Mouse (Mus musculus): ENCODE results near the gene Ldlrad1. TPM values are rescaled to one million over a fixed set of nuclear protein-coding genes. Genes with fewer than 3 reads are reported as not detected.

Gene Ldlrad1
- polyA plus RNA-seq, 1 experiment = not detected

Other genes with a start within 250 kb of the Ldlrad1 start
- 104 and 107 TPM in 2 replicates for gene Mrpl37, start 142.3 kb upstream of the Ldlrad1 start, polyA plus RNA-seq (2012; ENCODE audit: insufficient read depth, insufficient read length, missing spikeins)
- 5.2 and 12.3 TPM in 2 replicates for gene Cyb5rl, start 142.2 kb upstream of the Ldlrad1 start, polyA plus RNA-seq (2012; ENCODE audit: insufficient read depth, insufficient read length, missing spikeins)
- not detected in 2 replicates for gene Cdcp2, start 112.3 kb upstream of the Ldlrad1 start, polyA plus RNA-seq (2012; ENCODE audit: insufficient read depth, insufficient read length, missing spikeins)
- gene Tmem59, start 30.8 kb upstream of the Ldlrad1 start, polyA plus RNA-seq (2012; ENCODE audit: insufficient read depth, insufficient read length, missing spikeins) = 210 and 225 TPM in 2 replicates
- gene Tceanc2, start 30.1 kb upstream of the Ldlrad1 start, polyA plus RNA-seq (2012; ENCODE audit: insufficient read depth, insufficient read length, missing spikeins) = 15.9 and 18.4 TPM in 2 replicates
- gene Lrrc42, start 44.4 kb downstream of the Ldlrad1 start, polyA plus RNA-seq (2012; ENCODE audit: insufficient read depth, insufficient read length, missing spikeins) = 6.9 and 9.2 TPM in 2 replicates
- 30.9 and 58.4 TPM in 2 replicates for gene Hspb11, start 44.4 kb downstream of the Ldlrad1 start, polyA plus RNA-seq (2012; ENCODE audit: insufficient read depth, insufficient read length, missing spikeins)
- gene Dio1, start 98.0 kb downstream of the Ldlrad1 start, polyA plus RNA-seq (2012; ENCODE audit: insufficient read depth, insufficient read length, missing spikeins) = not detected in 2 replicates
- 43.6 and 53.2 TPM in 2 replicates for gene Yipf1, start 105.2 kb downstream of the Ldlrad1 start, polyA plus RNA-seq (2012; ENCODE audit: insufficient read depth, insufficient read length, missing spikeins)
- gene Ndc1, start 158.6 kb downstream of the Ldlrad1 start, polyA plus RNA-seq (2012; ENCODE audit: insufficient read depth, insufficient read length, missing spikeins) = 18.6 and 26.2 TPM in 2 replicates
- gene Glis1, start 225.4 kb downstream of the Ldlrad1 start, polyA plus RNA-seq (2012; ENCODE audit: insufficient read depth, insufficient read length, missing spikeins) = not detected in 2 replicates

Data from brown adipose tissue, adult 24 weeks (tissue).